Mouse (Mus musculus): ENCODE data around the gene Lrpprc.
A peak's percentile ranks its signal among the peaks of the same experiment; 100 is the strongest.

Lrpprc gene

DNA sequence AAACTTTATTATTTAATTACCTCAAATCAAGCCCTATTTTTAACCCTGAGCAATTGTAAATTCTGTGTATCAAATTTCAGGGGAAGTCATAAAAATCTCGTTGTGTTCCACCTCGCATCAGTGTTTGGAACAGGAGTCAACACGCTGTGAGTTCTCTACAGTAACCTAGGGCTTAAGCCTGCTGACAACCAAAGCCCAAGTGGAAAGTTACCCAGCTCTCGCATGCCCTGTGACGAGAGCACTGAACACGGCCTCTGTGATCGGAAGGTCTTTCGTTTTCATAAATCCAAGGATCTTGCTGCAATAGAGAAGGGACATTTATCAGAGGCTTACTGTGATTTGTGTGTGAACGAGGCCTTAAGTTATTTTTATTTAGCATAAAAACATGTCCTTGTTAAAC, 18.7 kb downstream of the Lrpprc start:
- no peak for DNase-seq (ENCODE audit: low spot score in 2 of 2)

DNA sequence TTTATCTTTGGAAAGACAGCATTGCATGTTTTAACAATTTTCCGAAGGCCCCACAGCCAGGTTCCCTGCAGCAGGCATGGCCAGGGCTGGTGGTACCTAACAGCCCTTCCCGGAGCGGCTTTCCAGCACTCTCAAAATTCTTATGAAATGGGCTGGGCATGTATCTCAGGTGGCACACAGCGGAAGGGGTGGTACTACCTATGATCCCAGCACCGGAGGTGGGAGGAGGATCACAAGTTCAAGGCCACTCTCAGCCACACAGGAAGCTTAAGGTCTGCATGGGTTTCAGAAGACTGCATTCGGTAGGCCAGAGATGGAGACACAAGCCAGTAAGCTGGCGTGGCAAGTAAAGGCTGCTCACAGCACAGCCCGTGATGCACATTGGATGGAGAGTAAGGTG, 31.6 kb downstream of the Lrpprc start:
- no peak for DNase-seq (ENCODE audit: low spot score in 2 of 2)

DNA sequence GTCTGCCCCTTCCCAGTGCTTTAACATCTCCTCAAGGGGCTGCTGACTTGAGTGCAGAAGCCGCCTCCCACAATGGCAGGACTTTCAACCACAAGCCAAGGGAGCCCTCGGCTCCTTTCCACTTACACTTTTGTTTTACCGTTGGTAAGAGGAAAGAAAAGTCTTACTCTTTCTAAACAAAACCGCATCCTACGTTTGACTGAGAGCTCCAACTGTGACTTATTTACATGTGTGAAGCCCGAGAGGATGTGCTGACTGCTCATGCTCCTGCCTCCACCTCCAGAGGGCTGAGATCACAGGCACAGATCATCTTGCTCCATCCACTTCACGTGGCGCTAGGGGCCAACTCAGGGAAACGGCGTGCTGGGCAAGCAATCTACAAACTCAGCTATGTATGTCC, 32.2 kb downstream of the Lrpprc start:
- DNase-seq (ENCODE audit: low spot score in 2 of 2), result no peak

DNA sequence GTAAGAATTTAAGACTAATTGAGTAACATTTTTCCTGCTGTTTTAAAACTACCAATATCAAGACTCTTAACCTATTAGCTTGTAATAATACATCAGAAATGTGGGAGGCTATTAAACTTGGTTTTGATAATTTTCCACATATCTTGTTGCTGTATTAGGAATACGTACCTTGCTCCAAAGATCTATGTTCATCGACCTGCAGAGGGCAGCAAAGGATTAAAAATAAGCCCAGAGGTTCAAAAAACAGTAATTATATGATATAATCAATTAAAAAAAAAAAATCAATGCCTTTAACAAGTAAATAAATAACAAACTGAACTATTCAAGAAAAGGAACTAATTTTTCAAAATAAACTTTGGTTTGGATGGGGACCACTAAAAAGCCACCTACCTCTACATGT, 34.5 kb downstream of the Lrpprc start:
- DNase-seq (ENCODE audit: low spot score in 2 of 2), result no peak

DNA sequence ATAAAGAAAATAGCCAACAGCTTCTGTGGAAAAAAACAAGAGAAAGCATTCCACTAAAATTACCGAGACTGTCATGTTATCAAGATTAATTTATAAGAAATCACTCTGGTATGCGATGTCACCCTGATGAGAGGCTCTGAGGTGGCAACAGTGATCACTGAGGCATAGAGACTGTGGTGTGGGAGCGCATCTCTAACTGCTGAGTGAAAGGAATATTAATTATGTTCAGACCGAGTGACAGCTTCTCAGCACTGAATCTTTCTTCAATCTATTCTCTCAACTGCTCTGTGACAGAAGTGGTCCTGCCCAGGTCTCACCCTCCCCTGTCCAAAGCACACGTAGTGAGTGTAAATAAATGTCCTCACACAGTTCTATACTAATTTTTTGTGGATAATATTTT, 37.1 kb downstream of the Lrpprc start:
- DNase-seq (ENCODE audit: low spot score in 2 of 2), result no peak

DNA sequence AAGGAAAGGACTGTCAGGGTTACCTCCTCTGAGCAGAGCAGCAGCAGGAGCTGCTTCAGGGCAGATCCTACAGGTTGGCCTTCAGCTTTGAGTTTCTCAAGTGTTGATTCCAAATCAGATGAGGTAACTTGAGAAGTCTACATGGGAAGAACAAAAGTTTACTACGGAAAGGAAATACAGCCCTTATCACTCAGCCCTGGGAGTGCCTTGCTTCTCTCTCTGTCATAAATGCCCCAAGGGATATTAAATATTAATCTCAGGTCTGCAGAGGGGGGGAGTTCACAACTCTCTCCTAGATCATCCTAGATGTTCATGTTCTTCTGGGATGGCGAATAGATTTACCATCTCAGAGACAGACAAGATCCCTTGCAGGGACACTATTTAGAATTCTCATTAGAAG, 38.3 kb downstream of the Lrpprc start:
- no peak for DNase-seq (ENCODE audit: low spot score in 2 of 2)

DNA sequence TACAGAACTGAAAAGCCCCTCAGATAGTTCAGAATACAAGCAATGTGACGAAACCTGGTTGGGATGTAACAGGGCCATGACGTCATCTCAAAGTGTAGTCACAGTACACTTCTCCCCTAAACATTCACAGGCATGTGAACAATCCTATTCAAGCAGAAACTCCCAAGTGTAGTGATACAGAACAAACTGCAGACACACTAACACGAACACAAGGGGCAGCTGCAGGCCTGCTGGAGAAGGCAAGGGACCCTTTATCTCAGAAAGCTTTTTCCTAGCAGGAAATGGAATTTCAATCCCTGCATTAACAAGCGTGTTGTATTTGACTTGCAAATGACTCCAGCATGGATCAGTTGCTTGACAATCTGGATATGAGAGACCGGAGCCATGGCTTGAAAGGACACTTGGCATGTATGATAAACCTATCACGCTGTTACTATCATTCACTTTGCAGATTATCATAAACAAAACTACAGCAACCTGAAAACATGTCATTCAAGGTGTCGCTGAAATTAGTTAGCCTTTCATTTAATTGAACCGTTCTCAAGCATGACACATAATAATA, 38.9 kb downstream of the Lrpprc start:
- DNase-seq (ENCODE audit: low spot score in 2 of 2), result no peak

DNA sequence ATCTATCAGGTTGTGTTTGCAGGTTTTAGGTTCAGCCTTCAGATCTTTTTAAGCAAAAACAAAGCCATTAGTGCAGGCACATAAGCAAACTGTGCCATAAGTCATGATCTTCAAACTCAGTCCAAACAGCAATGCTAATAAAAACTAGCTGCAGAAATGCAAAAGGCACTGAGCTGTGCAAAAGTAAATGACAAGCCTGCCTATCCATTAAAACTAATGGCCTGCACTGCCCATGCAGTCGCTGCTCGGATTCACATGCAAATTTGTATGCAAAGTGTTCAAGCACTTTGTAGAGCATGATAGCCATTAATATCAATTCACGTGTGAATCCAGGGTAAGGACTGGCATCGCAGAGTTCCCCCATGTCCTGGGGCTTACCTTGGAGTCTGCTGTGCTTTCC, 40.5 kb downstream of the Lrpprc start:
- no peak for DNase-seq (ENCODE audit: low spot score in 2 of 2)

DNA sequence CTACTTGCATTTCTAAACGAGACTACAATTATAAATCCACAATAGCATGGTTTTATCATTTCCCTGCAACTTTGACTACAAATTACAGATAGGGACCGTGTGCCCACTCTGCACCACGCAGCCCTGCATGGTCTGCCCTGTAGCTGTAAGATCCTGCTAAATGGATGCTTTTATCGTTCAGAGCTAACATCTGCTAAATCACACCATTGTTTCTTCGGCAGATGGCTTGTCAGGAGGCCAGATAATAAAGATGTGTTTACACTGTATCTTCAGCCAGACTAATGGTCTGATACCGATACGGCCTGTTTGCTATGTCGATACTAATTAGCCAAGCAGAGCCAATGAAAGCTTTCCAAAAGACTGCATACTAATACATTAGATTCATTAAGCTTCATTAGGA, 41.3 kb downstream of the Lrpprc start:
- DNase-seq (ENCODE audit: low spot score in 2 of 2), result no peak

DNA sequence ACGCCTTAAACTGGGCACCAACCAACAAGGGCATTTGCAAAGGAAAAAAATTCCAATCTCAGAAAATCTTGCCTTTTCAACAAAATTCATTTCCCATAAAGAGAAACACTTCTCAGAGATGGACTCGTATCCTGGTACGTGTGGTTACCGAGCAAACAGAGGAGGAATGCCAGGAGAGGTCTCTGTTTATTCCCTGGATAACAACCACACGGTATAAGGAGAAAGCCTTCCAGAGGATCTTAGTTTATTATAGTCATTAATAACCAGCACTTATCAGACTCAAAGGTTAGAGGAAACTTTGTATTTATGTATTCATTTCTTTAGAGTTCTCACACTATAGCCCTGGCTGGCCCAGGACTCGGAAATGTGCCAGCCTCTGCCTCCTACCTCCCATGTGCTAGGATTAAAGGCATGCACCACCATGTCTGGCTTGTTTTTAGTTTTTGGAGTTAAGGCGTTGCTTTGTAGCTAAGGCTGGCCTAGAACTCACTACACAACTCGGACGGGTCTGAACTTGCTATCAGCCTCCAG, 42.4 kb downstream of the Lrpprc start:
- DNase-seq (ENCODE audit: low spot score in 2 of 2), result no peak

DNA sequence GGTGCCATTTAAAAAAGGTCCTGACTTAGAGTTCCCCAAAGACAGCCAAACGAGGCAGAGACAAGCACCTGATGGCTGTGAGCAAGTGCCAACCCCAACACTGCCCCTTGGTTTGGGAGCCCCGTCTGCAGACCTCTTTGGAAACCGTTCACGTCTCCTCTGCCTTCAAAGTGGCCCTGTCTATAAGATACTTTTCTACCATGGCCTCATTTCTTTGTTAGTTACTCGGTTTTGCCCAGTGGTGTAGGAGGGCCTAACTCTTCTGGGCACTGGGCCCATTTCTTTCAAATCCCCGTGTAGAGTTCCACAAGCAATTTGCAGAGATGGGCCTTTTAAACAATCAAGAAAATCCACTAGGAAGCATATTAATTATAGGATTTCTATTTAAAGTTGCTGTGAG, 43.4 kb downstream of the Lrpprc start:
- DNase-seq (ENCODE audit: low spot score in 2 of 2), result peak; percentile 19 to 23

DNA sequence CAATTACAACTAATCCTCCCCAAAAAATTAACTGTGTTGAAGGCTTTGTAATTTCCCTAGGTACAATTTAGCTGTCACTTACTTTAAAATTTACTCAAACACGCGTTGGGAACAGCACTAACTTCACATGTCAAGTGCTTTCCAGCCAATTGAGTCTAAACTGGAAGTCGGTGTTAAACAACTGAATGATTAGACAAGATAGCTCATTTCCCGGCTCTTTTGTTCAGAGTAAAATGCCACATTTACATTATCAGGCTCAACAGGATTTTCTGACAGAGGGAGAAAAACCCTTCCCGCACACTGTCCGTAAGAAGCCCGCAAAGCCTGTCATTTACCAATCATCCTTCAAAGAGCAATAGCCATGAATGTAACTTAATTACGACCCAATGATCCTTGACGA, 45.6 kb downstream of the Lrpprc start:
- DNase-seq (ENCODE audit: low spot score in 2 of 2), result no peak

DNA sequence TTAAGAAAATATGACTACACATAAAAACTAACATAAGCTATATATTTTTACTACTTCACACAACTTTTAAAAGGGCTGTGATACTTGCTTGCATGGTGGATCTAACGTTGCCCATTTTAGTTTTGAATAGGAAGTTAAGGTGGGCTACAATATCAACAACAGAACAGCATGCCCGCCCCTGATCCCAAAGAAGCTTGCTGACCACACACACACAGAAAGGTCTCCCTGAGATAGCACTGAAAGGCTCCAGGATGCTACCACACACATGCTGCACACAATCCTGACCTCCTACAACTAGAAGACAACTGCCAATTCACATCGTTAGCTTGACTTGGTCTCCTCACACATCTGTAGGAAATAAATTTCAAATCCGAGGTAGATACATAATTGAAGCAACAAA, 46.3 kb downstream of the Lrpprc start:
- DNase-seq (ENCODE audit: low spot score in 2 of 2), result no peak

DNA sequence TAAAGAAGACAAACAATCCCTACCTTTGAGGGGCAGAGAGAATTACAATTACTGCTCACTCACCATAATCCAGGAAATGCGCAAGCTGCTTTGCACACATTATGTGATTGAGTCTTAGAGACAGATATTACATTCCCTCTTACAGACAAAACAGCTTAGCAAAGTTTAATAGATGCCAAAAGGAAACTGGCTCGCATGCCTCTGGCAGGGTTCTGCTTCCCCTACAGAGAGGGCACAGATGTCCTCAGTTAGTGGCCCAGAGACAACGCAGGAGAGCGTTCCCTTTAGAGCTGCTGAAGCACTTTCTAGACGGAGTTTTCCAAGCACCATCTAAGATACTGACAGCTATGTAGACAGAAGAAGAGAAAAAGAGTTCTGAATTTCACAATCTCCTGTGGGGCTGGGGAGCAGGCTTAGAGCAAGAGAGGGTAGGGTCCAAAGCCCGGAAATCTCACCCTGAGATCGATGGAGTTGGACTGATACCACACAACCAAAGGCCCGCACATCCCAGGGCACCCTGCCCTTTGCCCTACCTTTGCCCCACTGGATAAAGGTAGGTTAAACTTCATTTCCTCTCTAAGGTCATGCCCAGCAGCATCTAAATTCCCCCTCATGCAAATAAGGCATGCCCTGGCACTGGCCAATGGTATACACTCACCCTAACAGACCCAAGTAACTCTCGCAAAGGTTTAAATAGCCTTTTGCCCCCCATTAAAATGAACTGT, 52.4 kb downstream of the Lrpprc start:
- no peak for DNase-seq (ENCODE audit: low spot score in 2 of 2)

DNA sequence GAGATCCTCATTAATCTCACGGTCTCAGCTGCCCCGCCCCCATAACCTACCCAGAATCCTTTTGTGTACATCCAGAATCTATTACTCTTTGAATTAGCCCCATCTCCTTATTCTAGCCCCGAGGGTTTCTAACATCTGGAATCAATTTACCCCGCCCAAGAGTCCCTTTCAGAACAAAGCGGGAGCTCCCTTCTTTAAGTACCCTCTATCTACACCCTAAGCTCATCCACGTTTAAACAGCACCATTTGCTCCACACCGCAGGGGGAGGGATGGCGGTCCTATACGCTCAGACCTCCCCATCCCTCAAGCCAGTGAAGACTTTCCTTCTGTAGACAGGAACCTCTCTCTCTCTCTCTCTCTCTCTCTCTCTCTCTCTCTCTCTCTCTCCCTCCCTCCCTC, 53.9 kb downstream of the Lrpprc start:
- no peak for DNase-seq (ENCODE audit: low spot score in 2 of 2)

DNA sequence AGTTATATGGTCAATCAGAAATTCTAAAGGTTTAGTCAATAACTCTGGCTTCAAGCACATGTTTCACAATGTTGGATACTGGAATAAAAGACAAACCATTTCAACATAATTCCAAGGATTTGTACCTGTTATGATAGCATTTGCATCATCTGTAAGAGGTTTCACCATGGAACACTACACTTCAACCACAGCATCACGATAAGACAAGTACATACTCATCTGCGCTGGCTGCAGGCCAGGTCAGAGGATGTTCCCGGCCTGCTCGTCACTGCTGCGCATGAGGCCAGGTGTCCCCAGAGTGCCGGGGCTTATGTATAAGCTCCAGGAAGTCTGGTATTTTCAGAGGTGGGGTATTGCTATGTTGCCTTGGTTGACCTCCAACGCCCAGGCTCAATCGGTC, 58.0 kb downstream of the Lrpprc start:
- DNase-seq (ENCODE audit: low spot score in 2 of 2), result no peak

DNA sequence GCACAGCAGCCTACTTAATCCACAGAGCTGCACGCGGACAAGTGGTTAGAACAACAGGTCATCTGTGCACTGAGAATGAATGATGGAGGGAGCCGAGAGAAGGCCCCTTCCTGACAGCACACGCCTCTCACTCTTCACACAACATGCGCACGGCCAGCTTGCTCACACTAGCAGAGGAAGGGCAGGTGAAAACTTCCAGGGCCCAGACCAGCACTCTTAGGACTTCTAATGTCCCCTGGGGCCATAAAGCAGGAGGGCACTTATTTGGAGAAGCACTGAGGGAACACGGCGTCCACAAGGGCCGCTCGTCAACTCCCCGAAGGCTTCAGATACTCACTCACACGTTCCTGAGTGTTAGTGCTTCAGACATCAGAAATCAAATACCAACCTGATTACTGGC, 59.2 kb downstream of the Lrpprc start:
- no peak for DNase-seq (ENCODE audit: low spot score in 2 of 2)

DNA sequence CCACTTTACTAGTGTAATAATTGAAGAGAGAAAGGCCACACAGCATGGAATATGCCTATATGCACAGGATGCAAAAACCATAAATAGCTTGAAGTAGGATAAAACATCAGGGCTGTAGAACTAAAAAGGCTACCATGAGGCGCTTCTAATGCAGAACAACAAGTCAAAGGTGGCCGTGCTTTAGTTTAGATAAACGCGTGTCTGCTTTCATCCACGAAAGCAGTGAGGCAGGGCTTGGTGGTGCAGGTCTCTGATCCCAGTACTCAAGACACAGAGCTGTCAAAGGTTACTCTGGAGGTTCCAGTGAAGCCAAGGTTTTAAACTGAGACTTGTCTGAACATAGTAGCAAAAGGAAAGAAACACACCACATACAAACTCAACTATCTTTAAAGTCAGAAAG, 61.4 kb downstream of the Lrpprc start:
- no peak for DNase-seq (ENCODE audit: low spot score in 2 of 2)

DNA sequence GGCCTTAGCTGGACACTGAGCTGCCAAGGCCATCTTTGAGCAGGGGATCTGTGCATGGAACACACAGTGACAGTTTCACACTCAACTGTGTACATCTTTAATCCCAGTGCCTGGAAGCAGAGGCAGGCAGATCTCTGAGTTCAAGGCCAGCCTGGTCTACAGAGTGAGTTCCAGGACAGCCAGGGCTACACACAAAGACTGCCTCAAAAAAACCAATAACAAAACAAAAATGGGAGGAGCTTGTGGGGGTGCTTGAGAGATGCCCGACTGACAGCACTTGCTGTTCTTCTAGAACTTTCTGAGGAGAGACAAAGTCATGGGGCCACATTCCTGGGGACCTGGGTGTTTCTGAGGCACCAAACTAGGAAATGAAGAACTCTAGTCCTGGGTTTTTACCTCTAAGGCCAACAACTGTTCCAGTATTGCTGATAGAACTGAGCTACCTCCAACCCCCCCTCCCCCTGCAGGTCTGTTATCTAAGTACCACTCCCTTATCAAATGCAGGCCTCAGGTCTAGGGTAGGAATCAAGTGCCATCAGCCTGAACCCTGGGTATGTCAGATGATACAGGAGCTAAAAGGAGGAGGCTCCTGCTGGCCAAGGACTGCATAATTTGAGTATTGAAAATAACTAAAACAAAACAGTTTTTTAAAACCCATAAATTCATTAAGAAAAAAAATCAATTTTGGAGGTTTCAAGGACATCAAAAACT, 62.2 kb downstream of the Lrpprc start:
- DNase-seq (ENCODE audit: low spot score in 2 of 2), result no peak

DNA sequence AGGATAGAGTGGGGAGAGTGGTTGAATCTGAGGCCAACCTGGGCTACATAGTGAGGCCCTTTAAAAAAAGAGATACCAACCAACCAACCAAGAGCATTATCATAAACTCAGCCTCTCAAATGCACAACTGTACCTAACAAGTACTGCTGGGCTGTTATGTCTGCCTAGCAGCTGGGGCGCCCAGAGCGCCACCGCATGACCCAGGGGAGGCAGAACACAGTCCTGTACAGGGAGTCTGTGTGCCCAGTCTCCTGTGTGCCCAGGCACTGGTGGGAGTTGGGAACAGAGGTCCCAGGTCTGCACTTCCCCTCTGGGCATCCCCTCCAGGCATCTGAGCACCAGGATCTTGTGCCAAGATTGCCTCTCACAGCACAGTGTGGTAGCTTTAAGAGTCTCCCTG, 65.4 kb downstream of the Lrpprc start:
- no peak for DNase-seq (ENCODE audit: low spot score in 2 of 2)

DNA sequence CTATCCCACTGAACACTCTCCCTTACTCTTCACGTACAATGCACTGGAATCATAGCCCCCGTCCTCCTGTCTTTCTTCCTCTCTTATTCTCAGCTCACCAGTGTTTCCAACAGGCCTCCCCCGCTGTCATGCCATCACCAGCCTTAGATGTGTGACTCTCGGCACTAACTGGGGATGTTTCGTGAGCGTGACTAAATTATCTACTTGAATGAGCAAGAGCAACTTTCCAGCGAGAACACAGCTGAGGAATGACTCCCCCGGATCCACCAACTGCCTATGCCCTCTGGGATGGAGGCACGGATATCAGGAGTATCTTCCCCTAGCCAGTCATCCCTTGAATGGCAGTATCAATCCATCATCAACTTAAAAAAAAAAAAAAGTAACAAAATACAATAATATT, 66.6 kb downstream of the Lrpprc start:
- no peak for DNase-seq (ENCODE audit: low spot score in 2 of 2)

DNA sequence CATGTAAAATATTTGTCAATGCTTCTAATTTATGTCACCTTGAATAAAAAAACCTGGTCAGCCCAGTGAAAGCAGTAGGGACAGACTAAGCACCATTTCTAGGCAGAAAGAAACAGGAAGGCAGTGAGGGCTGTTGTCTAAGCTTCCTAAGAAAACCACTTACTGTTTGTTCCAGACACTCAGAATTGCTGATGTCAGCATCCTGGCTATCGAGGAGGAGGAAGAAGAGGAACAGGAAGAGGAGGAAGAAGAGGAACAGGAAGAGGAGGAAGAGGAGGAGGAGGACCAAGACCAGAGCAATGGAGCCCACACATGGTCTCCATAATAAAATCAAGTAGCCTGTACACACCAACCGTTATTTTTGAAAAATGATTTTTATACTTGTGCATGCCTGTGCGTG, 71.5 kb downstream of the Lrpprc start:
- no peak for DNase-seq (ENCODE audit: low spot score in 2 of 2)

DNA sequence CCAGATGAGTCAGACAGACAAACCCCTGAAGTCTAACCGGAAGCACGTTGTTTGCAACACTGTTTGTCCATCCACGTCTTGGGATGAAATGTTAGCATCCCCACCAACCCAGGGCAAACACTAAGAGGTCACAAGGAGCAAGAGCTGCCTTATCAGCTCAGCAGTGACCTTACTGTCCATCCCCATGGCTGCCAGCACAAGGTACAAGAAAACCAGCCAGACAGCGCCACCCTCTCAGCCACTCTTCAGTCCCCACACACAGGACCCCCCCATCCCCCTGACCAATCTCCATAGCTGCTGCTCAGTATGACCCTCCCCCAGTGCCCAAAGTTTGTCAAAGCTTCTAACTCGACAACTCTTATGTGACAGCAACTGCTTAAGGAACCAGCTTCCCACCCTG, 73.2 kb downstream of the Lrpprc start:
- no peak for DNase-seq (ENCODE audit: low spot score in 2 of 2)

All from frontal cortex, postnatal 10 days (tissue).